Mouse (Mus musculus) gastrocnemius, postnatal 25 days (tissue): ENCODE measurements at regions not wholly inside any gene's neighbourhood (a gene's known extent, or its start where the extent isn't known, plus 50 kb on each side); places are given as distances from the start of the nearest gene placed in this dataset.
A peak's percentile ranks its signal among the peaks of the same experiment; 100 is the strongest.

Experiments used
- DNase-seq: peaks from one replicate; pipeline ENCODE4 v3.0.0; 2022

DNA sequence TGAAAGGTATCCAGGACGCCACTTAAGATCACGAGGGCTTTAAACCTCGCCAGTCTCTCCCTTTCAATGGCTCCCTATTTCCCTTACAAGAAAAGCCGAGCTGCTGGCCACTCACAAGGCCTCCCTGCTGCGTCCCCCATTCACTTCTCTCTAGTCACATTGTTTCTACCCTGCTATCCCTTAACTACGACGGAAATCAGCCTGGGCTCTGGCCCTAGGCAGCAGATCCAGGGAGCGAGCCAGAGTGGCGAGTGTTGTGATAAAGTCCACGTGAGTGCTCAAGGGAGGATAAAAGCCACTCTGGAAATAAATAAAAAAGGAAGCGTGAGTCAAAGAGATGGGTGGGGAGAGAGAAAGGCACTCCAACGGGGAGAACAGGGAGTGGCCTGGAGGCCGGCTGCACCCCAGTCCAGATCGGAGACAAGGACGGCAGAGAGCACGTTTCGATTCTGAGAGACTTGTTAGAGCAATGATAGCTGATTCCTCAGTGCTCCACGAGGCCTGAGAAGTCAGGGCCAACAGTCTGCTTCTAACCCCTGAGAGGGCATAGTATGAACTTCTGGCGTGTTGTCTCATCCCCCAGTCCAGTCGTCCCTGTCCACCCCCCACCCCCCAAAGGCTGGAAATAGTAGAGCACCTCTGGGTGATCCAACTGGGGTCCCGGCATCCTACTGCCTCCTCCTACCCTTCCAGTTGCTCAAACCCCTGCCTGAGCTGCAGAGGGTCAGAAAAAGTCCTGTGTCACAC is 84.8 kb upstream of the Calm2 start:
- peak; percentile 52 for DNase-seq

DNA sequence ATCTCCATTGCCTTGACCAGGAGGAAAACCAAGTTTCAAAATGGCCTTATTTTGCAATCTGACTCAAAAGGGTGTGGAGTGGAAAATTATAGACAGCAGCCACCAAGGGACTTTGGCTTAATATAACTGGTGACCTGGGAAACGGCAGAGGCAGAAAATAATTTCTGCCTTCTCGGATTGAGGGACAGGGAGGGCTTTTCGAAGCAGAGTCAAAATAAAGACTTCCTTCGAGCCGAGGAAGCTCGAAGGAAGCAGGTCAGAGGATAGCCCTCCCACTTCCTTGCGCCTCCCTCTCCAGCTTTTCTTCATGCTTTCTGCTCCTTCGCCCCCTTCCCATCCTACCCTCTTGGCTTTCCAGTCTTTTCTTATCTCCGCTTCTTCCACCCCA is 85.4 kb upstream of the Calm2 start:
- DNase-seq = no peak

DNA sequence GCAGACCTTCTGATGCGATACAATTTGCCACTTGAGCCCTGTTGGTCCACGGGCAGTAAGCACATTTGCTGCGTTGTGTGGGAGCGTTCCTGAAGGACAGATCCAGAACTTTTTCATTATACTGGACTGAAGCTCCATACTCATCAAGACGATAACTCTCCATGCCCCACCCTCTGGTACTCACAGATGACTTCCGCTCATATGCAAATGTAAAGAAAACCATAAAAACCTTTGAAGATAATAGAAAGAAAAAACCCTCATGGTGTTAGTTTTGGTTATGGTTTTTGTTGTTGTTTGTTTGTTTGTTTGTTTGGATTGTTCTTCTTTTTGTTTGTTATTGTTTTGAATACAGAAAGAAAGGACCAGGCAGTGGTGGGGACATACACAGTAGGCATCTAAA is 86.0 kb upstream of the Calm2 start:
- no peak for DNase-seq

DNA sequence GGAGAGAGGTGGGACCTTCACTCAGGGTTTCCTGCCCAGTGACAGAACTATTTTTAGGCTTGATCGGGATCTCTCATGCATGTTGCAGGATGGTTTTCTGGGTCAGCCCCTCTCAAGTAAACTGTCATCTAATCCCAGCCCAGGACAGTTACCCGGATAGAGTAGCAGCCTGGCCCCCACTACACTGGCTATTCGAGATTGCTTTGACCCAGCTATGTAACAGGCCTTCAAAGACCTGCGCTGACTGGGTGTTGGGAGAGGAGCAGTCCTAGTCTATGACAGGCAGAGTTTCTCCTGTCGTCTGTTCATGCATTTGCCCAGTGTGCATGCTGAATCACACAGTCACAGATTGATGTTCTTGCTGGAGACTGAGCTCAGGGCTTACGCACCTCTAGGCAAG is 86.2 kb upstream of the Epcam start:
- peak; percentile 74 for DNase-seq

DNA sequence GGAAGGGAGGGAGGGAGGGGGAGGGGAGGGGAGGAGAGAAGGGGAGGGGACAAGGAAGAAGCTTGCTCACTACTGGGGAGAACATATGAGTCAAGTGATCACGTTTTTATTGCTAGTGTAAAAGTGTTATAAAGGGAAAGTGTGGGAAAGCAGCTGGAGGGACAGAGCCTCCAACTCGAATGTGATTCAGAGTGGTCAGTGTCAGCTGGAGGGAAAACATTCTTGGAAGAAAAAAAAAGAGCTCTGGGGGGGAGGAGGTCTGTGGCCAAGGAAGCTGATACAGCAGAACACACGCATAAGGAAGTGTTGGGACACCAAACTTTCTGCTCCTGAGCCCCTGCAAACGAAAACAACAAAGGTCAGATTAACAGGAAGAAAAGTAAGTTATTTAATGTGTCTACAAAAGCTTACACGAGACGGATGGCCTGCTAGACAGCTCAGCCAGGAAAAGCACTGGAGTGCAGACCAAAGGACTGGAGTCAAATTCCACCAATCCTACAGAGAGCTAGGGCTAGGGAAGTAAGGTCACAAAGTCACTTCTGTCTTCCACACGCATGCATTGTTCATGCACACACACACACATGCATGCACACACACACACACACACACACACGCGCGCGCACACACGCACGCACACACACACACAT is 85.1 kb upstream of the Epcam start:
- DNase-seq = no peak

DNA sequence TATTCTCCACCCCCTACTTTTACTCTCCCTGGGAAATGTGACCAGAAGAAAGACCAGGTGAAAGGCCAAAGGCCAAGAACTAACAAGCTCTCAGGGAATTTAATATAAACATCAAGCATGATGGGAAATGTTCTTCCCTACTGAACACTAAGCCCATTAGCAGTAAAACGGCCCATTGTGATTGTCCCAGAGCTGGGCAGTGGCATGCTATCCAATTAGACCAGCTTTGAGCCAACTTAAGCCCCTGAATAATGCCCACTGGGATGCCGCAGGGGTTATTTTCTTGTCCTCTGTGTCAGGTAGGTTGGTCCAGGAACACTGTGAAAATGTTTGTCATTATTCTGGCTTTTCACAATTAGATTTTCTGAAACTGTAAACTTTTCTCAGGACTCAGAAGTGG is 81.2 kb upstream of the Epcam start:
- no peak for DNase-seq

DNA sequence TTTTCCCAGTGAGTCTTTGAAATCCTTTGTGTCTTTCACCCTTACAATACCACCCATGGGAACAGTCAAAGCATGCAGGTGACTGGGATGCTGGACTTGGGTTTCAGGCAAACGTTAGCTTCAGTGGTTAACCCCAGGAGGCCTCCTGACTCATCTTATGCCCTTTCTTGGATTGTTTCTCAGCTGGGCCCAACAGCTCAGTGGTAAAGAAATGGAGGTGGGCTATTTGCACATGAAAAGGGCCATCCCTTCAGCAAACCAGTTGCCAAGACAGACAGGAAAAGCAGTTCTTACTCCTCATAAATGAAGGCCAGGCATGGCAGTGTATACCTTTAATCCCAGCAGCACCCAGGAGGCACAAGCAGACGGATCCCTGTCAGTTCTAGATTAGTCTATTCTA is 77.4 kb upstream of the Epcam start:
- DNase-seq = no peak

DNA sequence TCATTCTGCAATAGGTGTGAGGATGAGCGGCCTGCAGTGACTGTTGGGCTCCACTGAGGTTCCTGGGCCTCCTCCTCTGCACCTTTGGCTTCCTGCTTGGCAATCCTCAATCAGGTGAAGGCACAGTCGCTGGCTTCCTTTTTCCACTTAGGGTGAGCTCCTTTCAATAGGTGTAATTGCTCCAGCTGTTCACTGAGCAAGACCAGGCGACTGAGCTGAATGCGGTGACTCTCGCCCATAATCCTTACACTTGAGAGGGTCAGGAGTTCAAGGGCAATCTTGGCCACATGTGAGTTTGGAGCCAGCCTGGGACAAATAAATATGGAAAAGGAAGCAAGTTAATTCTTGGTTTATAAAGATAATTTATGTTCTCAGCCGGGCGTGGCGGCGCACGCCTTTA is 76.1 kb upstream of the Epcam start:
- DNase-seq = no peak

DNA sequence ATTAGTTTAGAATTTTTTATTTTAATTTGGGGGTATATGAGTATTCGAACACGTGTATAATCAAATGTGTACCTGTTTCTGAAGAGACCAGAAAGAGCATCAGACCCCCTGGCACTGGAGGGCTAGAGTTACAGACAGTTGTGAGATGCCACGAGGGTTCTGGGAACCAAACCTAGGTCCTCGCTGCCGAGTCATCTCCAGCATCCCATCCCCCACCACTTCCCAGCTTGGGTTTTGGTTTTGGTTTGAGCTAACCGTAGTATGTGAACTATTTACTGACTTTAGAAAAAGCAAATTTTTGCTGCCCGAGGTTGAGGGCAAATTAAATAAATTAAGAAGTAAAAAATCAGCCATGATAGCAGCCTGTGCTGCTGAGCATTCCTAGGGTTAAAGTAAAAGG is 74.9 kb upstream of the Epcam start:
- no peak for DNase-seq

DNA sequence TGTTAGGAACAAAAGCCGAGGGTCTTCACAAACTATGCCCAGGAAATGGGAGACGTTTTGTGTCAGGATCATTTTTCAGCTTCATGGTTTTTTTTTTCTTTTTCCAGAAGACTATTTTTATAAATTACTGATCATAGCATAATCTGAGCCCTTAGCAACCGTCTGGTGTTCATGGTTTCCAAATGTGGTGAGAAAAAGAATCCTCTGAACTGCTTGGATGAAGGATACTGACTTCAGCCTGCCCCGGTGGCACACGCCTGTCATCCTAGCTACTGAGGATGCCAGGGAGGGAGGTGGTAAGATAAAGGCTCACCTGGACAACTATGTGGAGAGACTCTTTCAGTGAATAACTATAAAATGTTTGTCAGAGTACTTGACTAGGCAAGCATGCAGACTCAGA is 72.4 kb upstream of the Epcam start:
- no peak for DNase-seq

DNA sequence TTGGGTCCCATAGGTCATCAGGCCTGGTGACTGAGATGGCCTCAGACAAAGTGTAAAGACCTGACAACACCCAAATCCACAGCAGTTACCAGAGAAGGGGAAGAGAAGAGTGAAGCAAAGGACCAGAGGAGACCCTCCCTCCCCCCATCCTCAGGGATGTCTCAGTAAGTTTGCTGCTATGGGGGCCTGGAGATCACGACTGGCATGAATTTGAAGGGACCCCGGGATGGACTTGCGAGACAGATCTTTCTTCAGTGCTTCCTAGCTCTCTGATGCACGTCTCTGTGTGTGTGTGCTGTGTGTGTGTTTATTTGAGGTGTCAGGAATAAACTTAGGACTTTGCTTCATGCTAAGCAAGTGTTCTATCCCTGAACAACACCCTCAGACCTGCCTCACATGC is 70.1 kb upstream of the Epcam start:
- DNase-seq = no peak

DNA sequence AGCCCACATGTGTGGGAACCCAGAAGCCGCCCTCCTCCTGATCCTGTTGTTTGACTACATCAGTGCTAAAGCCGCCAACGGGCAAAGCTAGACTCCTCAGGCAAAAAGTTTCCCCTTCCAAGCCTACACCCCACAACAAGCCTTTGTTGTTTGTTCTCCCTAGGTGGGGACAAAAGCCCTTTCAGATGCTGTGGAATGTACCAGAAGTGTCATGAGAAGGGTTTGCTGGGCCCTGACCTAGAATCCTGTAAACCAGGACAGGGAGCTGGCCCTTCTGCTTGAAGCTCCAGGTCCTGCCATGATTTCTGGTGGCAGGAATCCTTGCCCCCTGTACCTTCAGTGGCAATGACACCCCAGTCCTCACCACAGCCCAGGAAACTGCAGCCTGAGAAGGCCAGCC is 69.5 kb upstream of the Epcam start:
- DNase-seq = no peak

DNA sequence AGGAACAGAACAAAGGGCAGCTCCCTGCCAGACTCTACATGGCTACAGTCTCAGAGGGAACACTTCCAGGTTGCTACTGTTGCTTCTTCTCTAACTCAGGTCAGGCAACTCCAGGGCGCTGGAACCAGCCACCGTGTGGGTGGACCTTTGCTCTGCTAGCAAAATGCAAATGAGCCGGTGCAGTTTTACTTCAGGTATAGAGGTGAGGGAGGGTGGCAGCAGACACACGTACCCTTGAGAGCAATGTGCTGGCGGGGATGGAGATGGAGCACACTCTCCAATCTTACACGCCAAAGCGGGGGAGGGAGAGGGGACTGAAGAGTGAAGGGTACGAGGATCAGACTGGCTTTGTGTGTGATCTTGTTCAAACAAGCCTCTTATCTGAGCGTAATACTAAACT is 68.8 kb upstream of the Epcam start:
- DNase-seq = no peak

DNA sequence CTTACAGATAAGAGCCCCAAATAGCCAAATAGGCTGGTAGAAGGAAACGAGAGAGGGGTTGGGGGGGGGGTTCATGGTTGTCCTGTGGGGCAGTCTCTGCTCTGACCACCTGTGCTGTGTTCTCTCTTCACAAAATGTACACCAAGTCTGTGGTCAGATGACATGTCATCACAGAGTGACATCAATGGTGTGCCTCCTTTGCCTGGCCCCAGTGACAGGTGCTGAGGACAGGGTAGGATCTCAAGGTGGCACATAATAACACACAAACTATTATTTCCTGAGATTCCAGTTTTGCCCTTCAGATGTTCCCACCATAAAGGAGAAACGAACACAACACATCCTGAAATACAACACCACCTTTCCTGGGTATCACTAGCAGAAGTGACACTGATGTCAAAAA is 68.3 kb upstream of the Epcam start:
- no peak for DNase-seq

DNA sequence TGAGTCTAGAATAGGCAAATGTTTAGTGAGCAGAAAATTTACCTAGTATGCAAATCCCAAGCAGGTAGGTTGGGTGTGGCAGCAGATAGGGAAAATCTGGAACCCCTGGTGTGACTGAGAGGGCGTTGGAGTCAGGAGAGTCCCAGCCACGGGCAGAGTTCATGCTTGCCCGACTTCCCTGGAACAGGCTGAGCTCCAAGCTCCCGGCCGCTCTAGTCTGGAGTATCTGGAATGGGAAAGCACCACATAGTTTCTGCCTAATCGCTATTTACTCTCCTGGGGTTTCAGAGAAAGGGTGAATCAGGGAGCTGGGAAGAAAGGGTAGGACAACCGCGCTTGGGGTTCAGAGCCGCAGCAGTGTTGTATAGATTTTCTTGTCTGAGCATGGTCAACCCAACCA is 65.8 kb upstream of the Epcam start:
- no peak for DNase-seq

DNA sequence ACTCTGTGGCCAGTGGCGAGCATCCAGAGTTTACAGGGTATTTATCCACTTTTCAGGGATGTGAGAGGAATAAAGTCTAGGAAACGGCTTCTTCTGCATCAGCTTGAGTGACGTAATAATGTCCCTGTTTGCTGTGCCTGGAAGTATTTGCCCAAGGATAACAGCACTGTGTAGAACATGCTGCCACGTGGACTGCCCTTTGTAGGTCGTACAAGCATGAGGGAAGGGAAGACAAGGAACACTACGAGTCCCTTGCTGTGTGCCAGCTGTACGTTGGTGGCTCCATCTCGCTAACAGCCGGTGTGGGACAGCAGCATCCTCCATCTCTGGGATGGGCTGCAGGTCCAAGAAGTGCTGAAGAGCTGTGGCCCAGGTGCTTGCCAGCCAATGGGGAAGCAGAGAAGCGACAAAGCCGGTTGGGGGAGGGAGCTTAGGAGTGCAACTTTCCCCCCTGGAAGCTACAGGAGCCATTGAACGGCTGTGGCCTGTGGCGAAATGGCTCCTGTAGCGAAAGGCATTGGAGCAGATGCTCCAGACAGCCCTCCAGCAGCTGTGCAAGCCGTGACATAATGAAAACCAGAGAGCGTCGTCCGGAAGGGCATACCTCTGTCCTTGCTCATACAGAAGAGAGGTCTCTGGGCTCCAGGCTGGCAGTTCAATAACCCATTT is 65.0 kb upstream of the Epcam start:
- DNase-seq = no peak

DNA sequence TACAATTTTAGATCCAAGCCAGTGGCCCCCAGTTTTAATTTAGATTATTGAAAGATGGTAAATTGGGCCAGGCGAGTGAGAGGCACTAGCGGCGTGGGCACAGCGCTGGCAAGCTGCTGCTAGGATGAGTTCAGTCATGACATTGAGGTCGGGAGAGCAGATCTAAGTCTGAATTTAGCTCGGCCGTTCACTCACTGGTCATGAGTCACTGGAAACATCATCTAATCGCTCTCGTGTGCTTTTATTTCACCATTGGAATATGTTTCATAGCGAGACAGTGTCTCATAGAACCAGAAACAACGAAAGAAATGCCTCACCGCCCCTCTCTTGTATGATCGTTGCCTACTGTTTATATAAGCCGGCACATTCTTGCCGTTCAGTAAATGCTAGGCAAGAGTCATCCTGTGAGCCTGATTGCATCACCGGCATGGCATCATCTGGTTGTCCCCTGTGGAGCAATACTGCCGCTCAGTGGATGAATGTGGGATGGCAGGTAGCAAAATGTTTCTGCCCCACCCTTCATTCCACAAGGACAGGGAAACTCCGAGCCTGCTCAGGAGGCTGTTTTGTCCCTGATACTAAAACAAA is 64.3 kb upstream of the Epcam start:
- DNase-seq = peak; percentile 84

DNA sequence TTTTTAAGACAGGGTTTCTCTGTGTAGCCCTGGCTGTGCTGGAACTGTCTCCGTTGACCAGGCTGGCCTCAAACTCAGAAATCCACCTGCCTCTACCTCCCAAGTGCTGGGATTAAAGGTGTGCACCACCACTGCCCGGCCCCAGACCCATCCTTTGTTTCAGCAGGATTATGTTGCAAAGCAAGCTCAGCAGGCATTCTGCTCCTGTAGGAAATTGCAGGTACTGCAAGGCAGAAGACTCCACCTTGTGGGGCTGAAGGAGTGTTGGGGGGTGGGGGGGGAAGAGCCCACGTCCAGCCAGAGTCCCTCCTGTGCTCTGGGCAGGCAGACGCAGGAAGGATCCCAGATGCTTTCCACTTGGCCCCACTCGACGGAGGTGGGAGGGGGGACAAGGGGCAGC is 52.2 kb upstream of the Epcam start:
- DNase-seq = no peak

DNA sequence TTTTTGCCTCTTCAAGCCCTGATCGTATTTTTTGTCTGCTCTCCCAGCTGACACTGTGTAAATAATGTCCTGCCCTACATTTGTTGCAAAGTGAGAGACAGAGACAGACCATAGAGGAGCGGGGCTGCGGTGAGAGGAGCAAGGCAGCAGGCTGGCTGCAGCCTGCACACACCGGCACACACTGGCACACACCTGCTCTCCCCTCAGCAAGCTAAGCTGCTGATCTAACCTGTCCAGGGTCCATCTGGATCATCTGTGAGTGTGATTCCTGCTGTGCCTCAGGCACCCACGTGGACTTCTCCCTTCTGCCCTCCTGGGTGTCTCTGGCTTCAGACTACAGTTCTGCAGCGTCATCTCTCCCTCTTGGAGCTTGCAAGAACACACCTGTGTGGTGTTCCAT is 50.4 kb upstream of the Epcam start:
- DNase-seq = no peak
